Mouse (Mus musculus) hindlimb bud, embryonic 11.5 days (tissue): ENCODE data around the gene Gstm3.

Experiments used
- DNase-seq: peaks from one replicate; pipeline ENCODE4 v3.0.0-alpha.2; 2012; ENCODE audit warnings: low read depth, low spot score; ENCODE audit errors: extremely low spot score

Gstm3 gene

GRCm38 (mm10) chr3:107931134-107931533 is 37.9 kb downstream of the Gstm3 start:
- DNase-seq = no peak

- DNase-seq = no peak
These were observed 39.4 kb downstream of the Gstm3 start for GRCm38 (mm10) chr3:107929731-107930130.

DNA sequence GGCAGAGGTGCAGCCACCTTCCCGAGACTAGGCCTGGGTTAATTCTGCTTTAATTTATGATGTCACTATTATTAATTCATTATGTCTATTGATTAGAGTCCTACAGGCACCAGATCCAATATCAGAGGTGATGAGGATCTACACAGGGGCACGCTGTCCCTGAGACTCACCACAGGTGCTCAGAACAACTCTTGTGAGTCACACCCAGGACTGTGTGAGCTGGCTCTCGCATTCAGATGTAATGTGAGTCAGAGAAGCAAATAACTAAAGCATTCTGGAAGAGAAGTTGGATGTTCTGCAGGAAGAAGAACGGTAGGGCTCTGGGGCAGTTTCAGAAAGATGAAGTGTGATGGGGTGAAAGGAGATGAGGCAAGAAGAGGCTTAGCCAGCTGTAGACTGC is 39.8 kb downstream of the Gstm3 start:
- no peak for DNase-seq

DNA sequence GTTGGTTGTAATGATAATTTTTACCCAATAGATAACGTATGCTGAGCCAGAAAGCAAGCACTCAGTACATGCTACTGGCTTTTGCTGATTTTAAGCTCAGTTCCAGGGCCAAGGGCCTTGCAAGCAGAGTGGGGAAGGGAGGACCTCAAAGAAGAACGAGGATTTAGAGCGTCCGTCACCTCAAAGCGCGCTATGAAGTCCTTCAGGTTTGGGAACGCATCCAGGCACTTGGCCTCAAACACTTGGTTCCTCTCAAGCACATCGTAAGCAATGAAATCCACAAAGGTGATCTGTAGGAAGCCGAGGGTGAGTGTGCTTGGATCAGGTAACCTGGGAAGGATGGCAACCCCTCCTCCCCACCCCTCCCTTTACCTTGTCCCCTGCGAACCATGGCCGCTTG is 40.4 kb downstream of the Gstm3 start:
- DNase-seq = no peak

- no peak for DNase-seq
These were observed 41.2 kb downstream of the Gstm3 start for GRCm38 (mm10) chr3:107927841-107928240.

DNA sequence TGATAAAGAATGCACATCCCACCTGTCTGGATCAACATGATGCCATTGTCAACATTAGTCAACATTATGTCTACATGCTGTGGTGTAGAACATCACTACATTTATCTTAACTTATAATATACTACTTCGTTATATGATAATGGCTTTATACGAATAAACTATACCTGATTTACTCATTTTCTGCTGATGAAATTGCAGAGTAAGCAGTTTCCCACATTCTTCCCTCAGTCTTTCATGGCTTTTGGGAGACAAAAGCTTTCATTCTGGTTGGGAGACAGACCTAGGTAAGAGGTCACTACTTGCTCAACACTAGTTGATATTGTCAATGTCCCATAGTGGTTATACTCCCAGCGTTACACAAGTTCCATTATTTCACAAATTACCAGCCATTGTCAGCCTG is 43.7 kb downstream of the Gstm3 start:
- DNase-seq = no peak

- no peak for DNase-seq
These were observed 48.7 kb downstream of the Gstm3 start for GRCm38 (mm10) chr3:107920348-107920747.

- no peak for DNase-seq
These were observed 51.2 kb downstream of the Gstm3 start for GRCm38 (mm10) chr3:107917783-107918408.

GRCm38 (mm10) chr3:107917097-107917496 is 52.0 kb downstream of the Gstm3 start:
- no peak for DNase-seq

- no peak for DNase-seq
These were observed 52.4 kb downstream of the Gstm3 start for GRCm38 (mm10) chr3:107916674-107917073.
